Mouse (Mus musculus) T-cell, adult 66 days (primary cell): ENCODE data around the gene Gm5065. TPM values are rescaled to one million over a fixed set of nuclear protein-coding genes. Genes with fewer than 3 reads are reported as not detected.

Experiments used
- total RNA-seq, 2 experiments: library from RNA; stranded (reverse); gene quantifications; 3 replicates in 1 of 2; 4 replicates in 1 of 2; pipeline ENCODE4 v1.2.4; 2023

Gene Gm5065
- total RNA-seq: not detected

GRCm38 (mm10) chr7:5350237-5350636, at the start of gene Gm5065:
Gene Gm5065, plus strand, starts transcription at chr7:5350537.

GRCm38 (mm10) chr7:5350935-5351334, 598 bp downstream of the Gm5065 start, which contains the start of gene Nlrp2:
Gene Nlrp2, minus strand, starts transcription at chr7:5351035.

Other genes with a start within 250 kb of the Gm5065 start
- gene Rfpl4, start 233.6 kb upstream of the Gm5065 start, total RNA-seq: not detected
- not detected for gene Rasl2-9, start 224.6 kb upstream of the Gm5065 start, total RNA-seq
- not detected for gene Vmn1r55, start 200.9 kb upstream of the Gm5065 start, total RNA-seq
- not detected for gene Vmn1r56, start 153.8 kb upstream of the Gm5065 start, total RNA-seq
- not detected for gene Vmn1r57, start 132.0 kb upstream of the Gm5065 start, total RNA-seq
- not detected for gene Nlrp2, start 498 bp downstream of the Gm5065 start, total RNA-seq
- gene Vmn1r58, start 62.9 kb downstream of the Gm5065 start, total RNA-seq: under 1 TPM in 1 of 2 experiments, not detected in 1; 0.09 TPM
- not detected for gene Vmn1r59, start 106.2 kb downstream of the Gm5065 start, total RNA-seq
- gene Vmn2r28, start 143.4 kb downstream of the Gm5065 start, total RNA-seq: not detected
- not detected for gene Vmn1r60, start 196.8 kb downstream of the Gm5065 start, total RNA-seq